Mouse (Mus musculus): ENCODE measurements around the gene Tm4sf1. TPM values are rescaled to one million over a fixed set of nuclear protein-coding genes. Genes with fewer than 3 reads are reported as not detected.

Tm4sf1 gene
- polyA plus RNA-seq, 1 experiment from 2014 or later, result 6.8 TPM

DNA sequence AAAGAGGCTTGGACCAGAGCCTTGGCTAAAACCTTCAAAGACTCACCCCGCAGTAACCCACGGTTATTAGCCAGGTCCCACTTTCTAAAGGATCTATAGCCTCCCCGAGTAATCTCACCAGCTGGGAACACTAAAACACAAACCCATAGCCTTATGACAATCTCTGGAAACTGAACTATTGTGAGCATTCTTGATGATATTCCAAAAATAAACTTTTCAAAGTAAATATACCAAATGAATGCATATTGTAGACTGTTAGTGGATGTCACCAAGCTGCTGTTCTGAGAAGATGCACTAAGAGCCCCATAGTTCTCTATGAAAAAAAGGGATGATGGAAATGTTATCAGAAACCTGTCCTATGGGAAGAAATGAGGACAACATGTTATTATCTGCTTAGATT lies 25.0 kb downstream of the Tm4sf1 start:
- Histone ChIP-seq H3K36me3 (replicated peaks) (no peaks in the 10 kb centered on the region), H3K27ac (no peak overlapping the region), H3K4me3 (no peak overlapping the region), H3K27me3 (ENCODE audit: poor library complexity, severe bottlenecking) (no peaks in the 10 kb centered on the region), H3K4me1 (no peaks in the 10 kb centered on the region), H3K9me3 (no peaks in the 10 kb centered on the region)
- DNase-seq (ENCODE audit: extremely low spot score, low spot score), result no peak
- WGBS, result 85% methylated on average over 3 of the region's 3 CpGs

DNA sequence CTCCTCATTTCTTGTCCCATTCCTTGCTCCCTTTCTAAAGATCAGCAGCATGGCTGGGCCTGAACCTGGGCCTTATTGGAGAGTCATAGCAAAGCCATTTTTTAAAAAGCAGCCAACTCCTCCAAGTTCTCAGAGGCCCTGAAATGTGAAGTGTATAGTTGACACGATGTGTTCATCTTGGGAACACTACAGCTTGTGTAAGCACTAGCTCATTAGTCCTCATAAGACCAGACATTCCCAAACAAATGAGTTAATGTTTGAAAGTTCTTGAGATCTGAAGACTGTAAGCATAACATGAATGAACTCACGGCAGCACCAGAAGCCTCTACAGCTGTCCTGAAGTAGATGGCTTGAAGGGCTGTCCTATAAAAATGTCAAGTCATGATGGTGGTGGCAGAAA lies 32.8 kb downstream of the Tm4sf1 start:
- H3K9me3 ChIP-seq, result no peaks in the 10 kb centered on the region
- DNase-seq (ENCODE audit: extremely low spot score, low spot score), result no peak
- no peak overlapping the region for H3K4me3 ChIP-seq
- H3K27ac ChIP-seq, result no peak overlapping the region
- H3K4me1 ChIP-seq, result no peaks in the 10 kb centered on the region
- 86% methylated on average over 2 of the region's 2 CpGs for WGBS
- no peaks in the 10 kb centered on the region for H3K27me3 ChIP-seq (ENCODE audit: poor library complexity, severe bottlenecking)
- no peaks in the 10 kb centered on the region for H3K36me3 ChIP-seq (replicated peaks)

DNA sequence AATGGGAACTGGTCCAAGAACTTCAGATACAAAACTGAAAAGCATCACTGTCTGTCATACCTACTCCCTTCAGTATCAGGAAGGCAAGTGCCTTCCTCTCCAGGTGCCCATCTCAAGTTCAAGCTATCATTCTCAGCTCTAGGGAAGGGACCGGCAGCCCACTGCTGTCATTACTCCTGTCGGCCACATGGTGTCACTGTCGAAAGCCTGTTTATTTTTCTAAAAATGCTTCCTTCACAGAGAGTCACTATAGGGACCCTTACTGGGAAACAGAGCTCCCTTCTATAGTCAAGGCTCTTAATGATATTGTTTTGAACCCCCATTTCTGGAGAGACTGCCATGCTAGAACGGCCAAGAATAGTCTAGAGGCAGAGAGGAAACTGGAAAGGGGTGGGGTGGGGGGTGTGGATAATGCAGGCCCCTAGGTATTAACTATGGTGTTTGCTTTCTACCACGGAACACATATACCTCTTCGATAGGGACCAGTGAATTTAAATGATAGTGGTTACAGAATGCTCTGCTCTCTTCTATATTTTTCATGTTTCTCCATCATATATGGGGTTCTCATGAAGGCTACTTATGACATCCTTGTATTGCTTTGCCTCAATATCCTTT lies 34.1 kb downstream of the Tm4sf1 start:
- DNase-seq (ENCODE audit: extremely low spot score, low spot score), result peak; percentile 47
- H3K4me3 ChIP-seq, result no peak overlapping the region
- no peaks in the 10 kb centered on the region for H3K27me3 ChIP-seq (ENCODE audit: poor library complexity, severe bottlenecking)
- no peak overlapping the region for H3K27ac ChIP-seq
- WGBS, result 38% methylated on average over 6 of the region's 6 CpGs
- no peaks in the 10 kb centered on the region for H3K4me1 ChIP-seq
- H3K36me3 ChIP-seq (replicated peaks), result no peaks in the 10 kb centered on the region
- H3K9me3 ChIP-seq, result no peaks in the 10 kb centered on the region

DNA sequence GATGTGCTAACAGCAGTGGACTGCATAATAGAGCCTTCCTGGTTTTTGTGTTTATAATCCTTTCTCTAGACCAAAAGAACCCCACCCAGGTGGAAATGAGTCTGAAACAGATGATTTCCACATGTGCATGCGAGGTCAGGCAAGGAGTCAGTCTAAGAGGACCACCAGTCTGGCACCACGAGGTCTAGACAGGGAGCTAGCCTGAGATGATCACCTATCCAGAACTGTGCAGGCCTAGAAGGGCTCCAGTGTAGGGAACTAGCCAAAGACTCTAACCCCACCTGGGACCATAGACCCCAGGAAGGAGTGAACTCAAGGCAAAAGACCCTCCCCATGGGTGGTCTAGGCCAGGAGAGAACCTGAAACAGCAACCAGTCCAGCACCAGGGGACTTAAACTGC lies 48.7 kb downstream of the Tm4sf1 start:
- Histone ChIP-seq H3K27ac (no peak overlapping the region), H3K36me3 (replicated peaks) (no peaks in the 10 kb centered on the region), H3K4me3 (no peak overlapping the region), H3K27me3 (ENCODE audit: poor library complexity, severe bottlenecking) (no peaks in the 10 kb centered on the region), H3K4me1 (no peaks in the 10 kb centered on the region), H3K9me3 (no peaks in the 10 kb centered on the region)
- DNase-seq (ENCODE audit: extremely low spot score, low spot score), result no peak
- 74% methylated on average over 2 of the region's 2 CpGs for WGBS

DNA sequence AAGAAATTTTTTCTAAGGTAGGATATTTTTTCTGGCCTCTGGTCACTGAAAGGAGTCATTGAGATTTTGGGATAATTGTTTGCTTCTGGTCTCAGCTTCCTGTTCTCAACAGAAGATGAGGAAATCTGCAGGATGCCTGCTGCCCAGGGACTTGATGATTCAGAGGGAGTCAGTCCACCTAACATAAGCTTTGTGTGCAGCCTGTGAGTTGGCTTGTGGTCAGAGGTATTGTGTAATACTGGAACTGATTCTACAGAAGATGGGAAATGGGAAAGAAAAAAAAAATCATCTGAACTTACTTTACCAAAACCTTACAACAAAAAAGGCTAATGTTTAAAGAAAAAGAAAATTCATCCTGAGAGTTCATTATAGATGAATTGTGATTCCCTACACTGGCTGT lies 49.2 kb downstream of the Tm4sf1 start:
- no peaks in the 10 kb centered on the region for H3K9me3 ChIP-seq
- H3K4me1 ChIP-seq, result no peaks in the 10 kb centered on the region
- H3K27me3 ChIP-seq (ENCODE audit: poor library complexity, severe bottlenecking), result no peaks in the 10 kb centered on the region
- no peak overlapping the region for H3K27ac ChIP-seq
- no peak for DNase-seq (ENCODE audit: extremely low spot score, low spot score)
- H3K4me3 ChIP-seq, result no peak overlapping the region
- H3K36me3 ChIP-seq (replicated peaks), result no peaks in the 10 kb centered on the region

DNA sequence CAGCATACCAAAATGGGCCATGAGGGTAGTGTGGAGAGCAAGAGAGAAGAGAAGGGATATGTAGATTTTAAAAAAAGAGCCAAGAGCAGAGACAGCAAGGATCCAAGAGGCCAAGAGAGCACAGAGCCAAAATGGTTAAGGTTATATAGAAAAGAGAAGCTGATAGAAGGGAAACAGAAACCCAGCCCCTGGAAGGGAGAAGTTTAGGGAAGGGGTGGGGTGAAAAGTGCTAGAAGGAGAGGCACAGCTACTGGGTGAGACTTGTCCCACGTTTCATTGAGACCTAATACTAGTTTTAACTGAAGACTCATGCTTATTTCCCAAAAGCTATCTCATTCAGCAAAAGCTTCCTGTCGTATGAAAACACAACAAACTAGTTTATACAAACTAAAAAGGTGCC lies 56.5 kb downstream of the Tm4sf1 start:
- no peaks in the 10 kb centered on the region for H3K4me1 ChIP-seq
- no peak overlapping the region for H3K27ac ChIP-seq
- H3K36me3 ChIP-seq (replicated peaks), result no peaks in the 10 kb centered on the region
- no peak for DNase-seq (ENCODE audit: extremely low spot score, low spot score)
- no peaks in the 10 kb centered on the region for H3K9me3 ChIP-seq
- no peak overlapping the region for H3K4me3 ChIP-seq
- 74% methylated on average over 2 of the region's 2 CpGs for WGBS
- no peaks in the 10 kb centered on the region for H3K27me3 ChIP-seq (ENCODE audit: poor library complexity, severe bottlenecking)

Other genes with a start within 250 kb of the Tm4sf1 start
- gene Tm4sf4, start 123.3 kb upstream of the Tm4sf1 start, polyA plus RNA-seq (2016; fragmentation: Nextera tagmentation; extraction: Ambion mirVana), result not detected in 2 replicates